Mouse (Mus musculus) embryonic fibroblast, embryonic 13.5 days (primary cell): Measurements from ENCODE around the gene Arl3.

Experiments
- CTCF ChIP-seq: IDR thresholded peaks from 2 replicates; pipeline ENCODE4 v1.5.1; 2011; ENCODE audit warnings: mild to moderate bottlenecking, control low read depth, low read length, moderate library complexity, borderline replicate concordance; ENCODE audit not compliant: insufficient read depth
- POLR2A ChIP-seq: IDR thresholded peaks from 2 replicates; pipeline ENCODE4 v1.6.1; 2011; ENCODE audit warnings: low read depth, mild to moderate bottlenecking, control low read depth, low read length, moderate library complexity

GRCm38 (mm10) chr19:46620016-46620808 lies 47.2 kb upstream of the Arl3 start:
- TF ChIP-seq CTCF (no peak), POLR2A (no peak)
